Mouse (Mus musculus) small intestine, adult 2 months (tissue): ENCODE results near the gene Tmem245. TPM values are rescaled to one million over a fixed set of nuclear protein-coding genes. Genes with fewer than 3 reads are reported as not detected.

ENCODE experiments used
- H3K27ac ChIP-seq: fragments of 200-500 bp; 2 replicates; pipeline ENCODE4 v1.5.1; 2012; ENCODE audit warnings: low read depth, low read length, control low read depth, inconsistent platforms; ENCODE audit not compliant: insufficient read depth
- H3K27me3 ChIP-seq: fragments of 200-500 bp; 2 replicates; pipeline ENCODE4 v1.6.1; 2012; ENCODE audit warnings: mild to moderate bottlenecking, moderate library complexity, low read length, inconsistent platforms; ENCODE audit not compliant: control insufficient read depth, insufficient read depth
- H3K36me3 ChIP-seq: fragments of 200-500 bp; 2 replicates; pipeline ENCODE4 v1.6.1; 2012; ENCODE audit warnings: mild to moderate bottlenecking, low read length, control low read depth, inconsistent platforms; ENCODE audit not compliant: control insufficient read depth, insufficient read depth
- H3K4me1 ChIP-seq: fragments of 200-500 bp; 2 replicates; pipeline ENCODE4 v1.6.1; 2012; ENCODE audit warnings: low read length, inconsistent platforms, mixed read lengths; ENCODE audit not compliant: control insufficient read depth, insufficient read depth, insufficient read length
- H3K4me3 ChIP-seq: fragments of 200-500 bp; 2 replicates; pipeline ENCODE4 v1.5.1; 2012; ENCODE audit warnings: low read depth, mild to moderate bottlenecking, control low read depth, inconsistent platforms, low read length, moderate library complexity
- CTCF ChIP-seq: fragments of 200-500 bp; IDR thresholded peaks from 2 replicates; pipeline ENCODE4 v1.5.1; 2012; ENCODE audit warnings: low read depth, mild to moderate bottlenecking, control low read depth, inconsistent platforms, low read length, moderate library complexity, mixed read lengths; ENCODE audit not compliant: insufficient replicate concordance, insufficient read length; ENCODE audit errors: extremely low read depth
- POLR2A ChIP-seq: fragments of 200-500 bp; IDR thresholded peaks from 2 replicates; pipeline ENCODE4 v1.6.1; 2012; ENCODE audit warnings: low read depth, mild to moderate bottlenecking, control low read depth, inconsistent platforms, low read length, moderate library complexity
- WGBS: fragments of 180-500 bp; shearing (Covaris S2); methylation state at CpG from one replicate; pipeline ENCODE4 v1.1.7; 2018; 5-methylcytosine and 5-hydroxymethylcytosine counted together
- polyA plus RNA-seq: library from polyadenylated mRNA; depleted of rRNA; stranded (reverse); fragments of >200 nt; gene quantifications from 2 replicates; pipeline ENCODE4 v1.2.3, GENCODE M21; 2012

Gene Tmem245
- polyA plus RNA-seq, 1 experiment, result 8.3 TPM

- H3K4me3 ChIP-seq, result no peak overlapping the region
- peaks cover 59% of the 10 kb centered on the region for H3K36me3 ChIP-seq
- no peaks in the 10 kb centered on the region for H3K27me3 ChIP-seq
- 91% methylated on average over 5 of the region's 5 CpGs for WGBS
- no peaks in the 10 kb centered on the region; the same call in 1 of the 2 replicates for H3K4me1 ChIP-seq
- TF ChIP-seq POLR2A (no peak), CTCF (no peak)
- no peak overlapping the region for H3K27ac ChIP-seq
Measured at GRCm38 (mm10) chr4:56907671-56908070, 39.6 kb downstream of the Tmem245 start.

DNA sequence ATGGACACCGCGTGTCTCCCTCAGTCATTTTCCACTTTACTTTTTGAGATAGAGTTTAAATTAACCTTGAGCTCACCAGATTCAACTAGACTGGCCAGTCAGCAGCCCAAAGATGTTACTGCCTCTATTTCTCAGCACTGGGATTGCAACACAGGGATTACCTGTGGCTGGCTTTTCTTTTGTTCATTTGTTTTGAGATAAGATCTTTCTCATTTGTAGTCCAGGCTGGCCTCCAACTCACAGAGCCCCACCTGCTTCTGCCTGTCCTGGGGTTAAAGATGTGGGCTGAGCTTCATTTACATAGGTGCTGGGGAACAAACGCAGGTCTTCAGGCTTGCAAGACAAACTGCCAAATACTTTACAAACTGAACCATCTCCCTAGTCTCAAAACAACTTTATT lies 40.3 kb downstream of the Tmem245 start:
- Histone ChIP-seq H3K27me3 (no peaks in the 10 kb centered on the region), H3K36me3 (peaks cover 63% of the 10 kb centered on the region), H3K27ac (no peak overlapping the region), H3K4me3 (no peak overlapping the region), H3K4me1 (no peaks in the 10 kb centered on the region)
- TF ChIP-seq CTCF (no peak), POLR2A (no peak)
- 93% methylated on average over 3 of the region's 3 CpGs for WGBS

- Histone ChIP-seq H3K4me3 (no peak overlapping the region), H3K27ac (no peak overlapping the region), H3K4me1 (no peaks in the 10 kb centered on the region), H3K27me3 (no peaks in the 10 kb centered on the region), H3K36me3 (peaks cover 54% of the 10 kb centered on the region)
- TF ChIP-seq CTCF, result no peak
- TF ChIP-seq POLR2A, result no peak
- WGBS, result 83% methylated on average over 5 of the region's 5 CpGs
Measured at GRCm38 (mm10) chr4:56905507-56905906, 41.7 kb downstream of the Tmem245 start.

DNA sequence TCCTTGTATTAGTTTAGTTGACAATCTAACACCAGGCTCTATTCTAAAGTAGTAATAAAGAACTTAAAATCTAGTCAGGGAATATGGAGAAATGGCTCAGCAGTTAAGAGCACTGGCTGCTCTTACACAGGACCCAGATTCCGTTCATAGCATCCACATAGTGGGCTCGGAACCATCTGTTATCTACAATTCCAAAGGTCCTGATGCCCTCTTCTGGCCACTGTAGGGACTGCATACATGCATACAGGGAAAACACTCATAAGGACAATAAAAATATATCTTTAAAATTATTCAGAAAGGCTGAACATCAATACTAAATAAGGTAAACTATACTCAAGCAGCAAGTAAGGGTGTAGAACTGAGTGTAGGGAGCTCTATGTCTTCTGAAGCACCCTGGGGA lies 45.6 kb downstream of the Tmem245 start:
- H3K4me1 ChIP-seq, result no peaks in the 10 kb centered on the region
- no peaks in the 10 kb centered on the region for H3K27me3 ChIP-seq
- no peak overlapping the region for H3K27ac ChIP-seq
- H3K36me3 ChIP-seq, result peaks cover 56% of the 10 kb centered on the region
- TF ChIP-seq POLR2A, result no peak
- TF ChIP-seq CTCF, result peak; percentile 19; the same call in 1 of the 2 replicates
- H3K4me3 ChIP-seq, result no peak overlapping the region
- 97% methylated on average over 2 of the region's 2 CpGs for WGBS

- Histone ChIP-seq H3K4me3 (no peak overlapping the region), H3K27me3 (no peaks in the 10 kb centered on the region), H3K27ac (no peak overlapping the region), H3K4me1 (no peaks in the 10 kb centered on the region), H3K36me3 (peaks cover 51% of the 10 kb centered on the region)
- TF ChIP-seq POLR2A, result no peak
- WGBS, result 94% methylated on average over 8 of the region's 8 CpGs
Measured at GRCm38 (mm10) chr4:56899216-56899615, 48.0 kb downstream of the Tmem245 start.

GRCm38 (mm10) chr4:56897511-56897910 lies 49.7 kb downstream of the Tmem245 start:
- no peaks in the 10 kb centered on the region for H3K27me3 ChIP-seq
- H3K4me3 ChIP-seq, result no peak overlapping the region
- H3K36me3 ChIP-seq, result peaks cover 38% of the 10 kb centered on the region
- no peak overlapping the region for H3K27ac ChIP-seq
- WGBS, result 58% methylated on average over 3 of the region's 3 CpGs
- TF ChIP-seq POLR2A, result no peak
- TF ChIP-seq CTCF, result no peak
- peaks cover 4% of the 10 kb centered on the region; the same call in 1 of the 2 replicates for H3K4me1 ChIP-seq

DNA sequence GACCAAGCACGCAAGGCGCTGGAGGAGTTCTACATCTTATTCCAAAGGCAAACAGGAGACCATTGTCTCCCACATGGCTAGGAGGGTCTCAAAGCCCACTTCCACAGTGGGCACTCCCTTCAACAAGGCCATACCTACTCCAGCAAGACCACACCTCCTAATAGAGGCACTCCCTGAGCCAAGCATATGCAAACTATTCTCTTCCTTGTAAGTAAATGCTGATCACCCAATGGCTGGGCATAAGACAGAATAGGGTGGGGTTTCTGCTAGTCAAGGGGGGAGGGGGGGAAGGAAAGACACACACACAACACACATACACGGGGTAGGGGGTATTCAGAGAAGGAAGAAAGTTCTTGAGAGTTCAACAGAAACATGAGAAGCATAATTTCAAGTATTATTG lies 53.0 kb downstream of the Tmem245 start:
- TF ChIP-seq CTCF (no peak), POLR2A (no peak)
- Histone ChIP-seq H3K27me3 (no peaks in the 10 kb centered on the region), H3K4me3 (no peak overlapping the region), H3K36me3 (peaks cover 37% of the 10 kb centered on the region), H3K4me1 (peaks cover 5% of the 10 kb centered on the region; the same call in 1 of the 2 replicates), H3K27ac (no peak overlapping the region)
- WGBS, result 88% methylated on average over 3 of the region's 3 CpGs
